Mouse (Mus musculus) liver, embryonic 13.5 days (tissue): Measurements from ENCODE around the gene Pwwp2b. TPM values are rescaled to one million over a fixed set of nuclear protein-coding genes. Genes with fewer than 3 reads are reported as not detected.

Experiments used
- ATAC-seq: fragments of 200-750 bp; cut with Nextera tagmentation; 2 replicates; pipeline ENCODE4 v1.8.0; 2017; ENCODE audit warnings: low read depth, mild to moderate bottlenecking, moderate number of reproducible peaks, moderate library complexity
- DNase-seq: peaks from one replicate; pipeline ENCODE4 v3.0.0; 2022
- H3K27ac ChIP-seq: fragments of 300-500 bp; sonication (generic); 2 replicates; pipeline ENCODE4 v1.5.1; 2015; ENCODE audit warnings: moderate library complexity, mild to moderate bottlenecking, inconsistent platforms
- H3K27me3 ChIP-seq: fragments of 300-500 bp; sonication (generic); 2 replicates; pipeline ENCODE4 v1.6.1; 2015; ENCODE audit warnings: mild to moderate bottlenecking, inconsistent platforms
- H3K36me3 ChIP-seq: fragments of 300-500 bp; sonication (generic); 2 replicates; pipeline ENCODE4 v1.6.1; 2015; ENCODE audit warnings: mild to moderate bottlenecking, inconsistent platforms
- H3K4me1 ChIP-seq: fragments of 300-500 bp; sonication (generic); replicated peaks from 2 replicates; pipeline ENCODE4 v1.6.1; 2015; ENCODE audit warnings: inconsistent platforms
- H3K4me2 ChIP-seq: fragments of 300-500 bp; sonication (generic); 2 replicates; pipeline ENCODE4 v1.6.1; 2015; ENCODE audit warnings: inconsistent platforms, mild to moderate bottlenecking, moderate library complexity
- H3K4me3 ChIP-seq: fragments of 300-500 bp; sonication (generic); replicated peaks from 2 replicates; pipeline ENCODE4 v1.5.1; 2015; ENCODE audit warnings: mild to moderate bottlenecking, inconsistent platforms
- H3K9ac ChIP-seq: fragments of 300-500 bp; sonication (generic); 2 replicates; pipeline ENCODE4 v1.6.1; 2015; ENCODE audit warnings: mild to moderate bottlenecking, inconsistent platforms
- H3K9me3 ChIP-seq: fragments of 300-500 bp; sonication (generic); replicated peaks from 2 replicates; pipeline ENCODE4 v1.6.1; 2016; ENCODE audit warnings: inconsistent platforms
- WGBS: fragments of 180-500 bp; shearing (Covaris S2); methylation state at CpG from one replicate; pipeline ENCODE4 v1.1.7; 2015; ENCODE audit not compliant: insufficient replicate concordance; 5-methylcytosine and 5-hydroxymethylcytosine counted together
- polyA plus RNA-seq: library from polyadenylated mRNA; unstranded; fragments of >200 nt; fragmentation: Nextera tagmentation; extraction: Ambion mirVana; gene quantifications from 2 replicates; pipeline ENCODE4 v1.2.1, GENCODE M21; 2015

Gene Pwwp2b
- 1.7 and 1.9 TPM in 2 replicates for polyA plus RNA-seq

- H3K4me2 ChIP-seq = peak within 1 kb of the TSS; percentile 76
- peak within 1 kb of the TSS; percentile 64 for H3K27ac ChIP-seq
- no peaks in the 10 kb centered on the region for H3K36me3 ChIP-seq
- under 1% methylated on average over 67 of the region's 72 CpGs for WGBS
- H3K27me3 ChIP-seq = peaks cover 38% of the 10 kb centered on the region
- peak within 1 kb of the TSS; percentile 67 for H3K9ac ChIP-seq
- peak within 1 kb of the TSS; percentile 64 for H3K4me3 ChIP-seq
- DNase-seq = peak; percentile 29
- no peaks in the 10 kb centered on the region for H3K9me3 ChIP-seq
- ATAC-seq = peak; percentile 67
- H3K4me1 ChIP-seq = peaks cover 60% of the 10 kb centered on the region
These were observed at the start of gene Pwwp2b for GRCm38 (mm10) chr7:139247881-139248614. Gene Pwwp2b, plus strand, starts transcription at chr7:139248482.

DNA sequence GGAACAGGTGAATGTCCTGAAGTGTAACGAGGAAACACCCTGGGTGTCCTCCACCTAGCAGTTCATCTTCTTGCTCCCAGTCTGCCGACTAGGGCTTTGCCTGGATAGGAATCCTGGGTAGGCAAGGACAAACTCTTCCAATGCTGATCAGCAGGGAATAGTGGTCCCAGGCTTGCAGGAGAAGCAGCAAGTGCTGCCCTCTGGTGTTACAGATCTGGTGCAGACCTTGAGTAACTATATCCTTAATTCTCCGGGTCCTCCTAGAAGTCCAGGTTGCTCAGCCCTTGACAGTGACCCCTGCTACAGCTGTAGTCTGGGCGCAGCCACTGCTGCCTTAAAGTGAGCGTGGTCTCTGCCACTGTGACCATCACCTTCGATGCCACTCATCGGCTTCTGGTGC, 48.2 kb upstream of the Pwwp2b start:
- Histone ChIP-seq H3K4me2 (no peak overlapping the region), H3K9me3 (no peaks in the 10 kb centered on the region), H3K4me3 (no peak overlapping the region), H3K36me3 (no peaks in the 10 kb centered on the region), H3K4me1 (no peaks in the 10 kb centered on the region), H3K27ac (no peak overlapping the region), H3K9ac (no peak overlapping the region), H3K27me3 (peaks cover 29% of the 10 kb centered on the region)
- ATAC-seq = no peak
- WGBS = 21% methylated on average over 7 of the region's 7 CpGs
- DNase-seq = no peak

- H3K4me2 ChIP-seq = no peak overlapping the region
- no peaks in the 10 kb centered on the region for H3K4me1 ChIP-seq
- no peak overlapping the region for H3K4me3 ChIP-seq
- ATAC-seq = no peak
- H3K36me3 ChIP-seq = no peaks in the 10 kb centered on the region
- H3K27ac ChIP-seq = no peak overlapping the region
- H3K9me3 ChIP-seq = no peaks in the 10 kb centered on the region
- no peak overlapping the region for H3K9ac ChIP-seq
- peaks cover 29% of the 10 kb centered on the region for H3K27me3 ChIP-seq
- no peak for DNase-seq
- WGBS = 33% methylated on average over 6 of the region's 6 CpGs
These were observed 47.1 kb upstream of the Pwwp2b start for GRCm38 (mm10) chr7:139201209-139201608.

- no peak overlapping the region for H3K27ac ChIP-seq
- 9% methylated on average over 7 of the region's 7 CpGs for WGBS
- H3K36me3 ChIP-seq = no peaks in the 10 kb centered on the region
- H3K9me3 ChIP-seq = no peaks in the 10 kb centered on the region
- no peak overlapping the region for H3K4me3 ChIP-seq
- H3K4me1 ChIP-seq = peaks cover 13% of the 10 kb centered on the region
- no peak overlapping the region for H3K4me2 ChIP-seq
- H3K27me3 ChIP-seq = no peaks in the 10 kb centered on the region
- H3K9ac ChIP-seq = no peak overlapping the region
- DNase-seq (no peak), ATAC-seq (no peak)
These were observed 40.1 kb upstream of the Pwwp2b start for GRCm38 (mm10) chr7:139208023-139208772.

- no peaks in the 10 kb centered on the region for H3K36me3 ChIP-seq
- no peaks in the 10 kb centered on the region for H3K9me3 ChIP-seq
- whole genome bisulfite sequencing = 79% methylated on average over 4 of the region's 4 CpGs
- no peak overlapping the region for H3K4me3 ChIP-seq
- no peak overlapping the region for H3K9ac ChIP-seq
- ATAC-seq (no peak), DNase-seq (no peak)
- no peaks in the 10 kb centered on the region for H3K27me3 ChIP-seq
- H3K4me1 ChIP-seq = peaks cover 18% of the 10 kb centered on the region
- no peak overlapping the region for H3K27ac ChIP-seq
- H3K4me2 ChIP-seq = no peak overlapping the region
These were observed 39.5 kb upstream of the Pwwp2b start for GRCm38 (mm10) chr7:139208773-139209095.

DNA sequence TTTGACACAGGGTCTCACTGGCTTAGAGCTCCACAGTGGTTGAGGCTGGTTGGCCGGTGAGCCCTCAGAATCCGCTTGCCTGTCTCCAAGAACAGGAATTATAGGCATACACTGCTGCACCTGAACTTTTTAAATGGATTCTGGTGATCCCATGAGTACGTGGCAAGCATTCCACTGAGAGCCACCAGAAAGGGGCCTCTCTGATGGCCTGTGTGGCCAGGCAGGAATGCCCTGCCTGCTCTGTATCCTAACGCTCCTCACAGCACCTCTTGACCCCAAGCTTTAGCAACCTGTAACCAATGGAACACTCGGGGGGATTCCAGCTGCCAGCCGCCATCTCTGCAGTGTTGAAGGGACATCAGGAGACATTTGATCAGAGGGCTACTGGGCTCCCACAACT, 36.5 kb upstream of the Pwwp2b start:
- Histone ChIP-seq H3K27me3 (no peaks in the 10 kb centered on the region), H3K9me3 (no peaks in the 10 kb centered on the region), H3K4me1 (peaks cover 19% of the 10 kb centered on the region), H3K4me3 (no peak overlapping the region), H3K4me2 (no peak overlapping the region), H3K9ac (no peak overlapping the region), H3K27ac (no peak overlapping the region), H3K36me3 (no peaks in the 10 kb centered on the region)
- no peak for ATAC-seq
- DNase-seq = no peak
- WGBS = 80% methylated on average over 6 of the region's 6 CpGs

DNA sequence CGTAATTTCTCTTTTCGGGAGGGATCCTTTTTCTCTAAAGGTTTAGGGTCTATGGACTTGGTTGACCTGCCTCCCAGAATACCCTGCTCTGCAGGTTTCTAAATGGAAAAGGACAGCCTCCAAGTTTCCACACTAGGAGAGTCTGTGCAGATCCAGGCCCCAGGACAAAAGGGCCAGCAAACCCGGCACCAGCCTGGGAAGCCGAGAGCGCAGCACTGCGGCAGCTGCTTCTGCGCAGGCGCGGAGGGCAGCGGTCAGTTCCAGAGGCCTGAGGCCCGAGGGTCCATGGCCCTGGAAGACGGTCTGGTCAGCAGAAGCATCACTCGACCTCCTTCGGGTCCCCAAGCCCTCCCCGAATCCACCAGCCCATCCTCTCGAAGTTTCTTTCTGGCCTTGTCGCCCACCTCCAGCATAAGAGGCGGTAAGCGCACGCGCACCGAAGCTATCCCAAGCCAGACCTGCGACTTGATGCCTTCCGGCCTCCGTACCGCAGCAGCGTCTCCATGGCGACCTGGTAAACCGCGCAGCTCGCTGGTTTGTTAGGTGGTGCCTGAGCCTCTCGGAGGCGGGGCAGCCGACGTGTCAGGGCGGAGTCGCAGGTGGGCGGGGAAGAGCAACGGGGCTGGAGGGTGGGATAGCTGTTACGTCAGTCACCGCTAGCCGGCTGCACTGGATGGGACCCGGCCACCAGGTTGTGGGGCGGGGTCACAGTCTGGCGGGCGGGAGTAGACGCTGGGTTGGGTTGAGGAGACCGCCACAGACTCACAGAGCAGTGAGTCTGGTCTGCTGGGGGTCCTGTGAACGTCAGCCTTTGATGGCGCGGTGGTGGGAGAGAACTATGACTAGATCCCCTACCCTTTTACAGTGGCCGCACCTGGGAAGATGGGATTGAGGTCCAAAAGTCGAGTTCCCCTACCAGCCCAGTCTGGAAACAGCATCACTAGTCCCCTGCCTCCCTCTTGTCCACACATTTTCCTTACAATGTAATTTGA, 35.2 kb upstream of the Pwwp2b start, which contains the start of the genes Lrrc27 and Stk32c:
Gene Lrrc27 (plus strand): TSS at position 235 of the 992 bp plus-strand sequence.
Gene Stk32c (minus strand): TSS at position 554 of the 992 bp plus-strand sequence.
- peak within 1 kb of the TSS; percentile 60 for H3K9ac ChIP-seq
- WGBS = 2% methylated on average over 53 of the region's 53 CpGs
- no peaks in the 10 kb centered on the region for H3K36me3 ChIP-seq
- DNase-seq = peak; percentile 96
- peak; percentile 96 for ATAC-seq
- no peaks in the 10 kb centered on the region for H3K27me3 ChIP-seq
- peak within 1 kb of the TSS; percentile 62 for H3K4me3 ChIP-seq
- no peaks in the 10 kb centered on the region for H3K9me3 ChIP-seq
- H3K4me1 ChIP-seq = peaks cover 19% of the 10 kb centered on the region
- peak within 1 kb of the TSS; percentile 68 for H3K4me2 ChIP-seq
- H3K27ac ChIP-seq = no peak within 1 kb of the TSS; the same call in 1 of the 2 replicates

- DNase-seq = no peak
These were observed 34.5 kb upstream of the Pwwp2b start for GRCm38 (mm10) chr7:139213751-139214150.

GRCm38 (mm10) chr7:139214160-139214559, 34.1 kb upstream of the Pwwp2b start:
- 61% methylated on average over 3 of the region's 3 CpGs for WGBS
- DNase-seq = no peak
- no peak overlapping the region for H3K27ac ChIP-seq

More at GRCm38 (mm10) chr7:139213751-139214150, 34.5 kb upstream of the Pwwp2b start:
- Histone ChIP-seq H3K4me3 (peak overlapping the region; percentile 62), H3K4me1 (peaks cover 13% of the 10 kb centered on the region), H3K36me3 (no peaks in the 10 kb centered on the region), H3K9me3 (no peaks in the 10 kb centered on the region), H3K9ac (peak overlapping the region; percentile 60), H3K4me2 (peak overlapping the region; percentile 68), H3K27ac (no peak overlapping the region), H3K27me3 (no peaks in the 10 kb centered on the region)
- WGBS = 53% methylated on average over 3 of the region's 3 CpGs
- no peak for ATAC-seq

DNA sequence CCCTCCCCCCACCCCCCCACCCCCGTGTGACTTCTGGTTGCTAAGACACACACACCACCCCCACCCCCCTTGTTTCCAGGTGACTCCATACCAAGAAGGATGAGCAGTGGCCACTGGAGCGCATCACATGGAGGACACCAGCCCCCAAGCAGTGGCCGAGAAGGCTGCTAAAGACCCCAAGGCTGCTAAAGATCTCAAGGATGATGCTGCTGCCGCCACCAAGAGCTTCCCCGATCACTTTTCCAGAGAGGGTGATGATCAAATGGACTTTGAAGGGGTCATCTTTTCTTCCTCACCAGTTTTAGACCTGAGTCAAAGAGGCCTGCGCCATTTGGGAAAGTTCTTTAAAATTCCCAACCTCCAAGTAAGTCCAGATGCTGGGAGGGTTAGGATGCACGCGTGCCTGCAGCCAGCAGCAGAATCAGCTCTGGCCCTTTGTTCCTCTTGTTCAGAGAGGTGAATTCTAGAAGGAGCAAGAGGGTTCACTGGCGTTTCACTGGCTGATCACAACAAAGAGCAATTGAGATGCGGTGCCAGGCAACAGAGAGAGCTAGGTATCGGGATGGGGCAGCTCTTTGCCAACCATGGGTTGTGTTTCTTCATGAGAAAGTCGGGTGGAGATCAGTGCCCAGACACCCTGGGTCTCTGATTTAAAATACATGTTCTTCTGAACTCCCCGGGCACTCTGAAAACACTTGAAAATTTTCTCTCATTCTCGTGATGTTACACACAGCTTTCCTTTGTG, 33.5 kb upstream of the Pwwp2b start:
- Histone ChIP-seq H3K4me3 (no peak overlapping the region), H3K36me3 (no peaks in the 10 kb centered on the region), H3K27me3 (no peaks in the 10 kb centered on the region), H3K27ac (no peak overlapping the region), H3K9me3 (no peaks in the 10 kb centered on the region), H3K4me2 (no peak overlapping the region), H3K4me1 (peaks cover 13% of the 10 kb centered on the region), H3K9ac (no peak overlapping the region)
- WGBS = 73% methylated on average over 14 of the region's 14 CpGs
- ATAC-seq (no peak), DNase-seq (no peak)

More at GRCm38 (mm10) chr7:139214160-139214559, 34.1 kb upstream of the Pwwp2b start:
- Histone ChIP-seq H3K4me1 (peaks cover 13% of the 10 kb centered on the region), H3K9me3 (no peaks in the 10 kb centered on the region), H3K9ac (no peak overlapping the region), H3K27me3 (no peaks in the 10 kb centered on the region), H3K4me2 (no peak overlapping the region), H3K4me3 (no peak overlapping the region), H3K36me3 (no peaks in the 10 kb centered on the region)
- ATAC-seq = no peak
